12 mouse cellular contexts compared by ENCODE assay signal in genomic region chr7:79501581-79502031, GRCm38 (mm10). TPM values are rescaled to one million over a fixed set of nuclear protein-coding genes. Genes with fewer than 3 reads are reported as not detected.
DNase-seq lines count a peak whose midpoint lies in the region; ATAC-seq lines count a peak whose summit lies in the region.
"Had no signal": no experiment of that assay in that cellular context is flagged by ENCODE, and none has a peak within 500 bp of the region (broad histone marks: within the 10 kb centered on the region; RNA-seq: fewer than 3 reads in every experiment).

No protein-coding gene starts in this region.

- H3K4me2 ChIP-seq in embryonic facial prominence, embryonic 11.5 days (ENCODE audit: low read depth, low read length): no peak overlapping the region
- peak overlapping the region; percentile 89 for H3K4me2 ChIP-seq in hindbrain, embryonic 16.5 days (ENCODE audit: low read length)
- no peak overlapping the region for H3K4me2 ChIP-seq in liver, embryonic 12.5 days
- H3K4me2 ChIP-seq: kidney, embryonic 15.5 days had no signal

- peak; percentile 65 to 74 for DNase-seq in left cerebral cortex, postnatal 25 days (ENCODE audit: low spot score in 2 of 2)
- no peak for DNase-seq in left cerebral cortex, adult 8-10 months (ENCODE audit: low spot score in 2 of 2)
- no peak for DNase-seq in embryonic facial prominence, embryonic 11.5 days (ENCODE audit: low spot score)
- DNase-seq in retina, postnatal 1 day: peak; percentile 62
- DNase-seq in gastrocnemius, postnatal 36 days: no peak
- DNase-seq: liver; thymus, postnatal 25 days had no signal

- no peaks in the 10 kb centered on the region for H3K36me3 ChIP-seq in embryonic facial prominence, embryonic 11.5 days (replicated peaks; ENCODE audit: control insufficient read depth, insufficient read depth, low read depth, low read length)
- H3K36me3 ChIP-seq in hindbrain, embryonic 16.5 days (ENCODE audit: control insufficient read depth, insufficient read depth, low read length): no peaks in the 10 kb centered on the region
- H3K36me3 ChIP-seq in liver, embryonic 12.5 days: no peaks in the 10 kb centered on the region
- H3K36me3 ChIP-seq: kidney, embryonic 15.5 days had no signal

- peak overlapping the region; percentile 10 for H3K9ac ChIP-seq in embryonic facial prominence, embryonic 11.5 days (replicated peaks; ENCODE audit: low read length)
- H3K9ac ChIP-seq in hindbrain, embryonic 16.5 days (ENCODE audit: low read depth, low read length): peak overlapping the region; percentile 98
- H3K9ac ChIP-seq in liver, embryonic 12.5 days: no peak overlapping the region
- H3K9ac ChIP-seq: kidney, embryonic 15.5 days had no signal

- peak overlapping the region; percentile 21 for H3K4me3 ChIP-seq in embryonic facial prominence, embryonic 11.5 days (ENCODE audit: low read depth, low read length)
- H3K4me3 ChIP-seq in hindbrain, embryonic 16.5 days (ENCODE audit: low read length): peak overlapping the region; percentile 91
- H3K4me3 ChIP-seq in liver, embryonic 12.5 days: no peak overlapping the region
- H3K4me3 ChIP-seq: kidney, embryonic 15.5 days; megakaryocyte, embryonic 14.5 days had no signal

- peaks cover 98% of the 10 kb centered on the region for H3K27me3 ChIP-seq in embryonic facial prominence, embryonic 11.5 days (ENCODE audit: control insufficient read depth, insufficient read depth, low read length)
- H3K27me3 ChIP-seq in hindbrain, embryonic 16.5 days (replicated peaks; ENCODE audit: control insufficient read depth, insufficient read depth, low read length): peaks cover 5% of the 10 kb centered on the region; the same call in 1 of the 2 replicates
- H3K27me3 ChIP-seq in liver, embryonic 12.5 days (replicated peaks): peaks cover 100% of the 10 kb centered on the region

- H3K4me1 ChIP-seq in embryonic facial prominence, embryonic 11.5 days (ENCODE audit: control insufficient read depth, insufficient read depth, low read length): peaks cover 7% of the 10 kb centered on the region
- peaks cover 24% of the 10 kb centered on the region for H3K4me1 ChIP-seq in hindbrain, embryonic 16.5 days (ENCODE audit: control insufficient read depth, insufficient read depth, low read depth, low read length)
- H3K4me1 ChIP-seq in liver, embryonic 12.5 days: peaks cover 13% of the 10 kb centered on the region; the same call in 1 of the 2 replicates

- 3% methylated on average over 8 of the region's 8 CpGs for WGBS in embryonic facial prominence, embryonic 11.5 days
- 0% methylated on average over 8 of the region's 8 CpGs for WGBS in hindbrain, embryonic 16.5 days
- WGBS in liver, embryonic 12.5 days (ENCODE audit: insufficient replicate concordance): 6% methylated on average over 8 of the region's 8 CpGs

- ATAC-seq in embryonic facial prominence, embryonic 11.5 days (replicated peaks; ENCODE audit: insufficient number of reproducible peaks, low FRiP score, low TSS enrichment, low read depth): no peak
- no peak for ATAC-seq in hindbrain, embryonic 16.5 days
- ATAC-seq in granulocyte monocyte progenitor cell, adult 5-6 weeks (replicated peaks; ENCODE audit: poor library complexity, severe bottlenecking): no peak
- ATAC-seq in liver, embryonic 12.5 days: no peak

- H3K27ac ChIP-seq in embryonic facial prominence, embryonic 11.5 days (replicated peaks; ENCODE audit: low read depth, low read length): no peak overlapping the region
- H3K27ac ChIP-seq in hindbrain, embryonic 16.5 days (ENCODE audit: low read depth, low read length): peak overlapping the region; percentile 97
- no peak overlapping the region for H3K27ac ChIP-seq in liver, embryonic 12.5 days
- H3K27ac ChIP-seq: kidney, embryonic 15.5 days had no signal

- no peaks in the 10 kb centered on the region for H3K9me3 ChIP-seq in embryonic facial prominence, embryonic 11.5 days (replicated peaks; ENCODE audit: control insufficient read depth, low read length)
- no peaks in the 10 kb centered on the region for H3K9me3 ChIP-seq in hindbrain, embryonic 16.5 days (ENCODE audit: control insufficient read depth, low read length)
- no peaks in the 10 kb centered on the region for H3K9me3 ChIP-seq in liver, embryonic 12.5 days (replicated peaks)
- H3K9me3 ChIP-seq: kidney, embryonic 15.5 days had no signal

- intact Hi-C loops in left cerebral cortex, postnatal 25 days (cut with DNase I): no loop called here
- intact Hi-C loops in gastrocnemius, postnatal 36 days (cut with DNase I): no loop called here

RNA-seq across cellular contexts. Expression of gene Polg, which starts 35.4 kb away (rescaled TPM):
- total RNA-seq in left cerebral cortex, postnatal 25 days (2021): 10 to 100 TPM; 75.5 to 87.3 TPM
- 100 to 1,000 TPM in 1 of 4 experiments, 10 to 100 TPM in 3; 81.6 to 112 (median 91.0) TPM for total RNA-seq in left cerebral cortex, adult 8-10 months (2022)
- 19.7 and 21.3 TPM in 2 replicates for polyA plus RNA-seq in embryonic facial prominence, embryonic 11.5 days (2014; fragmentation: Nextera tagmentation; extraction: Ambion mirVana)
- 24.2 and 26.4 TPM in 2 replicates for polyA plus RNA-seq in hindbrain, embryonic 16.5 days (2015; fragmentation: Nextera tagmentation; extraction: Ambion mirVana)
- 27.1 and 34.9 TPM in 2 replicates for total RNA-seq in granulocyte monocyte progenitor cell, adult 5-6 weeks (2014; fragmentation: Nextera tagmentation)
- 40.5 and 61.0 TPM in 2 replicates for total RNA-seq in granulocyte monocyte progenitor cell, adult 5-6 weeks (2017)
- 33.1 and 33.8 TPM in 2 replicates for polyA plus RNA-seq in liver, embryonic 12.5 days (2016; fragmentation: Nextera tagmentation; extraction: Ambion mirVana)
- total RNA-seq in gastrocnemius, postnatal 36 days (2021): 10 to 100 TPM; 30.6 to 34.2 TPM

Comparison
In these comparisons a context has a peak if more than half of its experiments do, and no peak if none do; other contexts are left out.
1. DNase-seq: peak in left cerebral cortex, postnatal 25 days (2 of 2) and retina, postnatal 1 day (single experiment); none in left cerebral cortex, adult 8-10 months (0 of 2), embryonic facial prominence, embryonic 11.5 days (single experiment) and gastrocnemius, postnatal 36 days (0 of 2).